Mouse (Mus musculus) ES-Bruce4 (cell line): Measurements from ENCODE around the gene 5430419D17Rik. TPM values are rescaled to one million over a fixed set of nuclear protein-coding genes. Genes with fewer than 3 reads are reported as not detected.

Experiments
- H3K27ac ChIP-seq: 2 replicates; pipeline ENCODE4 v1.5.1; 2012; ENCODE audit warnings: low read length, inconsistent platforms; ENCODE audit not compliant: insufficient read depth
- H3K27me3 ChIP-seq: 2 replicates; pipeline ENCODE4 v1.6.1; 2012; ENCODE audit warnings: mild to moderate bottlenecking, low read length, inconsistent platforms; ENCODE audit not compliant: control insufficient read depth, poor library complexity, insufficient read depth, severe bottlenecking
- H3K36me3 ChIP-seq: 2 replicates; pipeline ENCODE4 v1.6.1; 2012; ENCODE audit warnings: inconsistent platforms, mild to moderate bottlenecking, low read length, moderate library complexity; ENCODE audit not compliant: control insufficient read depth, poor library complexity, insufficient read depth, severe bottlenecking
- H3K4me1 ChIP-seq: one replicate; pipeline ENCODE4 v1.8.1; 2011; ENCODE audit warnings: low read length; ENCODE audit not compliant: control insufficient read depth, insufficient read depth
- H3K4me3 ChIP-seq: 2 replicates; pipeline ENCODE4 v1.5.1; 2011; ENCODE audit warnings: low read depth, mild to moderate bottlenecking, low read length
- H3K9ac ChIP-seq: 2 replicates; pipeline ENCODE4 v1.6.1; 2012; ENCODE audit warnings: low read depth, mild to moderate bottlenecking, inconsistent platforms; ENCODE audit not compliant: poor library complexity, severe bottlenecking
- H3K9me3 ChIP-seq: replicated peaks from 2 replicates; pipeline ENCODE4 v1.6.1; 2012; ENCODE audit warnings: mild to moderate bottlenecking, low read length, inconsistent platforms; ENCODE audit not compliant: control insufficient read depth, poor library complexity, insufficient read depth, severe bottlenecking
- CTCF ChIP-seq: IDR thresholded peaks from one replicate; pipeline ENCODE4 v1.8.1; 2011; ENCODE audit warnings: low read depth, low read length
- EP300 ChIP-seq: IDR thresholded peaks from 2 replicates; pipeline ENCODE4 v1.6.1; 2011; ENCODE audit warnings: low read depth, low read length; ENCODE audit not compliant: insufficient read depth
- POLR2A ChIP-seq: IDR thresholded peaks from one replicate; pipeline ENCODE4 v1.8.1; 2011; ENCODE audit warnings: low read length; ENCODE audit not compliant: insufficient read depth
- polyA plus RNA-seq: library from polyadenylated mRNA; stranded (reverse); fragments of >200 nt; gene quantifications from 2 replicates; pipeline ENCODE4 v1.2.4, GENCODE M21; 2011; ENCODE audit warnings: low read depth; ENCODE audit not compliant: missing spikeins, insufficient read depth, insufficient read length

Gene 5430419D17Rik
- polyA plus RNA-seq = not detected in 2 replicates

- H3K27ac ChIP-seq = no peak within 1 kb of the TSS
- H3K27me3 ChIP-seq = no peaks in the 10 kb centered on the region; the same call in 1 of the 2 replicates
- H3K4me1 ChIP-seq = no peaks in the 10 kb centered on the region
- no peak within 1 kb of the TSS for H3K4me3 ChIP-seq
- no peaks in the 10 kb centered on the region for H3K9me3 ChIP-seq
- no peaks in the 10 kb centered on the region for H3K36me3 ChIP-seq
- TF ChIP-seq POLR2A (no peak), EP300 (no peak), CTCF (no peak)
- H3K9ac ChIP-seq = no peak within 1 kb of the TSS
These were observed at the start of gene 5430419D17Rik for GRCm38 (mm10) chr7:131174121-131174520. Gene 5430419D17Rik, plus strand, starts transcription at chr7:131174402.

GRCm38 (mm10) chr7:131130021-131130420 is 44.2 kb upstream of the 5430419D17Rik start:
- Histone ChIP-seq H3K4me3 (no peak overlapping the region), H3K9me3 (no peaks in the 10 kb centered on the region), H3K27ac (no peak overlapping the region), H3K4me1 (no peaks in the 10 kb centered on the region), H3K9ac (no peak overlapping the region), H3K27me3 (no peaks in the 10 kb centered on the region), H3K36me3 (no peaks in the 10 kb centered on the region)
- TF ChIP-seq POLR2A (no peak), CTCF (no peak), EP300 (no peak)

- Histone ChIP-seq H3K27ac (no peak overlapping the region), H3K9me3 (no peaks in the 10 kb centered on the region), H3K4me1 (no peaks in the 10 kb centered on the region), H3K27me3 (no peaks in the 10 kb centered on the region), H3K9ac (no peak overlapping the region), H3K36me3 (no peaks in the 10 kb centered on the region), H3K4me3 (no peak overlapping the region)
- TF ChIP-seq EP300 = no peak
- TF ChIP-seq CTCF = no peak
- no peak for TF ChIP-seq POLR2A
These were observed 41.0 kb upstream of the 5430419D17Rik start for GRCm38 (mm10) chr7:131133181-131133580.

- TF ChIP-seq CTCF = no peak
- no peak for TF ChIP-seq POLR2A
- no peak for TF ChIP-seq EP300
- no peaks in the 10 kb centered on the region for H3K36me3 ChIP-seq
- H3K9ac ChIP-seq = no peak within 1 kb of the TSS
- no peaks in the 10 kb centered on the region for H3K4me1 ChIP-seq
- H3K9me3 ChIP-seq = no peaks in the 10 kb centered on the region
- H3K27ac ChIP-seq = no peak within 1 kb of the TSS
- H3K4me3 ChIP-seq = no peak within 1 kb of the TSS
- H3K27me3 ChIP-seq = no peaks in the 10 kb centered on the region
These were observed 28.0 kb upstream of the 5430419D17Rik start, which contains the start of gene 4933402N03Rik for GRCm38 (mm10) chr7:131146214-131146613. Gene 4933402N03Rik, minus strand, starts transcription at chr7:131146314.

GRCm38 (mm10) chr7:131150179-131150578 is 24.0 kb upstream of the 5430419D17Rik start:
- Histone ChIP-seq H3K27ac (no peak overlapping the region), H3K4me1 (no peaks in the 10 kb centered on the region)
- no peak for TF ChIP-seq CTCF
- no peak for TF ChIP-seq EP300
- no peak for TF ChIP-seq POLR2A

GRCm38 (mm10) chr7:131153044-131153443 is 21.2 kb upstream of the 5430419D17Rik start:
- no peak overlapping the region for H3K9ac ChIP-seq
- no peaks in the 10 kb centered on the region for H3K9me3 ChIP-seq
- no peak overlapping the region for H3K27ac ChIP-seq
- H3K4me1 ChIP-seq = no peaks in the 10 kb centered on the region
- no peaks in the 10 kb centered on the region for H3K27me3 ChIP-seq
- no peaks in the 10 kb centered on the region for H3K36me3 ChIP-seq
- TF ChIP-seq POLR2A = no peak
- no peak for TF ChIP-seq CTCF
- TF ChIP-seq EP300 = no peak
- no peak overlapping the region for H3K4me3 ChIP-seq

More at GRCm38 (mm10) chr7:131150179-131150578, 24.0 kb upstream of the 5430419D17Rik start:
- Histone ChIP-seq H3K36me3 (no peaks in the 10 kb centered on the region), H3K27me3 (no peaks in the 10 kb centered on the region), H3K9ac (no peak overlapping the region), H3K9me3 (no peaks in the 10 kb centered on the region), H3K4me3 (no peak overlapping the region)
